Mouse (Mus musculus): Measurements from ENCODE around the gene Ptprc. TPM values are rescaled to one million over a fixed set of nuclear protein-coding genes. Genes with fewer than 3 reads are reported as not detected.

Gene Ptprc
- polyA plus RNA-seq, 1 experiment: 12.6 TPM

- no peak for DNase-seq (ENCODE audit: low read depth, low spot score)
Observed at GRCm38 (mm10) chr1:138083707-138084106, 91.8 kb downstream of the Ptprc start.

GRCm38 (mm10) chr1:138080308-138080707, 95.2 kb downstream of the Ptprc start:
- WGBS: 88% methylated on average over 1 of the region's 1 CpGs
- DNase-seq (ENCODE audit: low read depth, low spot score): no peak

GRCm38 (mm10) chr1:138044196-138044945, 131.1 kb downstream of the Ptprc start:
- WGBS: 34% methylated on average over 10 of the region's 10 CpGs
- peak; percentile 75 for DNase-seq (ENCODE audit: low read depth, low spot score)

GRCm38 (mm10) chr1:138040556-138040955, 135.0 kb downstream of the Ptprc start:
- WGBS: 60% methylated on average over 5 of the region's 5 CpGs
- DNase-seq (ENCODE audit: low read depth, low spot score): no peak

DNA sequence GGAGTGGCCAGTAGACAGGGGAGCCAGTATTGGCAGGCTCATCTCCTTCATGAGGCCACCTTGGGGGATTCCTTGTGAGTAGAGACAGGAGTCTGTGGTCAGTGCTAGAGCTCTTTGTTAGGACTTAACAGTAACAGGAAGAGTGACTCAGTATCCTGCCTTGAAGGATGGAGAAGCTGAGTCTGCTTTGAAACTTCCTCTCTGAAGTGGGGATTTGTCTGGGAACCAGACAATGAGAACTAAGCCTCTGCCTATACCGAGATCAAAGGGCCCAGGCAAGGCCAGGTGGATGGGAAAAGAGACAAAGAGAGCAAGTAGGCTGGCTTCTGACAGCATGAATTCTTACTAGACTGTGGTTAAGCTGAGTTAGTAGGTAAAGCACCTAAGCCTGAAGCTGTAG, 136.3 kb downstream of the Ptprc start:
- DNase-seq (ENCODE audit: low read depth, low spot score): no peak
- 27% methylated on average over 1 of the region's 1 CpGs for WGBS

DNA sequence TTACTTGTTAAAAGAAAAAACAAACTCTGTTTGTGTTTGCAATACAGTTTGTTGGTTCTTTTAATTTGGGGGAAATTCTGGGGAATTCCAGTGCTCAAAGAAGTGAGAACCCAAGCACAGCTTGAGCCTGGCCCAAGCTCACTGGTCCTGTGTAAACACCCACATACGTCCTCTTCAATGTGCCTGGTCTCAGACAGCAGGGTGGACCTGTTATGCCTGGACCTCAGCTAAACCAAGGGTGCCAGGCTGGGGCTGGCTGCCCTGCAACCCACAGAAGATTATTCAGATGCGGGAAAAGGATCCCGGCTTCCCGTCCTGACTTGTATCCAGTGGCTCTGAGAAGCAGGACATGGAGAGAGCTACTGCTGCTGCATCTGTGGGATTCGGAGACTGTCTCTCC, 138.0 kb downstream of the Ptprc start:
- no peak for DNase-seq (ENCODE audit: low read depth, low spot score)
- WGBS: 64% methylated on average over 5 of the region's 5 CpGs

GRCm38 (mm10) chr1:138029649-138030048, 145.9 kb downstream of the Ptprc start:
- 63% methylated on average over 4 of the region's 4 CpGs for WGBS
- no peak for DNase-seq (ENCODE audit: low read depth, low spot score)

DNA sequence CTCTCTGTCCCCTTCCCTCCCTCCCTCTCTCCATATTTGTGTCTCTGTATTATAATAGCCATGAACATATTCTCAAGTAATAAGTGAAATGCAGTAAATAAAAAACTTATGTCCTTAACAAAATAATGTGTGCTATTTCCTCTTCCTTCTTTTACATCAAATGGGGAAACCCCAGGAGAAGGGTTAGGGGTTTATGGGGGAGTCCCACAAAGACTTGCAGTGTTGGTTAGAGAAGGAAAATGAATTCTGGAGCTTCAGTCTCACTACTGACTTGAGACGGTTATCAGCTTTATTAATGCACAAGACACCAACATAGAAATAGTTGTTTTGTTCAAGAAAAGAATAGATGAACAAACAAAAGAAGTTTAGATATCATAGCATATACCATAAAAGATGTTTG, 150.2 kb downstream of the Ptprc start:
- 86% methylated on average over 1 of the region's 1 CpGs for WGBS
- DNase-seq (ENCODE audit: low read depth, low spot score): no peak

DNA sequence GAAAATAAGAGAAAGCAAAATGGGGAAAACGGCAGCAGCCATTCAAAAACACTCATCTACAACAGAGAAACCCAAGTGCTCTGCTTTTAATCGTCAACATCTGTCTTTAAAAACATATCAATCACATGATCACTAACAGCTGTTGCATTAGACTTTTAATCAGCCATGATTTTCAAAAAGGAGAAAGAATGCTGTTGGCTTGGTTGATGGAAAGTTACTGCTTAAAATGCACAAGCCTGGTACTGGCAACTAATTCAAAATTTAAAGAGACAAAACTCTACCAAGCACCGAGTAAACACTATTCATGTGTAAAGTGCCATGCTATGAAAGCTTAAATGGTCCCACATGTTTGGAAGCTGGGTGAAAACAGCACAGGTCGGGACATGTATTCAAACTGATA, 151.9 kb downstream of the Ptprc start:
- 75% methylated on average over 4 of the region's 4 CpGs for WGBS
- no peak for DNase-seq (ENCODE audit: low read depth, low spot score)

DNA sequence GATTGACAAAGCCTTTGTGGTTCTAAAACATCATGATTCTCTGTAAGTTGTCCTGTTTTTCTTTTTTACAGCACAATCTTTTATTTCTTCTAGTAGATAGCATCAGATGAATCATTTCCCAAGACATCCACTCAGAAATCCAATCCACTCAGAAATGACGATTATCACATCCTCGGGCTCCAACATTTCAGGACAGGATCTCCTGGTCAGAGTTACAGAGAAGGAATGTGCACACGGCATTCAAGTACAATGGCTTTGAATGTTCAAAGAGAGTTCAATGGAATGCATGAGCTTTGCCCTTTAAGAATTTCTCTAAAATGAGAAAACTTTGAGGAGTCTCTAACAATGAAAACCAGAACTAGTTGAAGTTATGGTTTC, 152.6 kb downstream of the Ptprc start:
- WGBS: 71% methylated on average over 3 of the region's 3 CpGs
- DNase-seq (ENCODE audit: low read depth, low spot score): no peak

DNA sequence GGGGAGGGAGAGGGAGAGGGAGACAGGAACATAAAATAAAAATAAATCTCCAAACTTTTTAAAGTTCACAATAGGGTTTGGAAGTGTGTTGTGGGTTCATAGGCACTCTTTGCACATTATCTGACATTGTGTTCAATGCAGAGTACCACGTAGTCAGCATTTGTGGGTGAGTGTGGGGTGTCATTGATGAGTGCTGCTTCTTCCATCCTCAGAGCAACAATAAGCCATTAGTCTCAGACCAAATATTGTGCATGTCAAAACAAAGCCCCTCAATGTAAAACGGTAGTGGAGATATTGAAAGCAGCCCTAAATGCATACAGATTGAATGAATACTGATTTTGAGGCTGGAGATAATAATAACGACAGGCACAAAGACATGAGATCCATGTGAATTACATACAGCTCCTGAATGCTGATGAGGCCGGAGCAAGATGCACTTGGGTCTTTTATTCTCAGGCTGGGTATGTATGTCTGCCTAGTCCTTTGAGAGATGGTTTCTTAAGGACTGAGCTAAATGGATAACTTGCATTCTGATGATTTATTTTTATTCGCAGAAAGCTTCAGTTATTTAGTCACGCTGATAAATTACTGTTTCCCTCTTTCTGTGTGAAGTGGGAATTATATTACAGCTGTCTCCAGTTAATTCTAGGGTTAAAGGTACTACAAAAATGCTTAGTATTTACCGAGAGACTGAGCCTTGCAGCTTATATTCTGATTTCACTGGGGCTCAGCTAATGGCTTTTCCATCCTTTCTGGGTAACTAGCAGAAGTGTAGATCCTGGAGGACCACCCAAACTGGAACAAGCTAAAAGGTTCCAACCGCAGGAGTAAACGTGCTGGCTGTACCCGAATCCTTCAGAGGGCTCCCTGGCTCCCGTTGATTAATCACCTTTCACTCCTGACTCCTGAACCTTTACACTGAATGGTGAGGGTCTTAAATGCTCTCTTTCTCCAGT, 153.3 kb downstream of the Ptprc start:
- no peak for DNase-seq (ENCODE audit: low read depth, low spot score)
- 79% methylated on average over 11 of the region's 11 CpGs for WGBS

Other genes starting within 250 kb of the Ptprc start
- not detected in 2 replicates for gene Atp6v1g3, start 98.0 kb upstream of the Ptprc start, polyA plus RNA-seq (2012; rRNA removed)

Measured in large intestine, adult 2 months (tissue).